Mouse (Mus musculus): ENCODE data around the gene Ints6. TPM values are rescaled to one million over a fixed set of nuclear protein-coding genes. Genes with fewer than 3 reads are reported as not detected.

The Ints6 gene
- polyA plus RNA-seq, 1 experiment, result 8.8 TPM

DNA sequence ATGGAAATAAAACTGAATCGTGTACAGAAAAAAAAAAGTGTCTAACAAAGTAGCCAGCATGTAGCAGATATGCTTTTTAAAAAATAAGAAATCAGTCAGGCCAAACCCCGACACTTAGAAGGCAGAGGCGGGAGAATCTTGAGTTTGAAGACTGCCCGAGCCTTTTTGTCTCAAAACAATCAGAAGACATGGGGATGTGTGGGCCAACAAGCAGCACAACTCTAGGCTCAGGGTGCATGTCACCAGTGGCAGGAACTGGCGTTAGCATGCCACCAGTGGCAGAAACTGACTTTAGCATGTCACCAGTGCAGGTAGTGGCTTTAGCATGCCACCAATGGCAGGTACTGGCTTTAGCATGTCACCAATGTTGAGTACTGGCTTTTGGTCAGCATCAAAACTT lies 121.4 kb downstream of the Ints6 start:
- Histone ChIP-seq H3K27me3 (ENCODE audit: control insufficient read depth, insufficient read depth, low read length) (no peaks in the 10 kb centered on the region), H3K4me3 (ENCODE audit: control insufficient read depth, insufficient read depth, low read length) (no peak overlapping the region), H3K4me1 (replicated peaks; ENCODE audit: control insufficient read depth, insufficient read depth, low read length) (no peaks in the 10 kb centered on the region), H3K36me3 (ENCODE audit: control insufficient read depth, insufficient read depth, low read length) (no peaks in the 10 kb centered on the region), H3K27ac (ENCODE audit: control insufficient read depth, insufficient read depth, low read length) (no peak overlapping the region)
- TF ChIP-seq CTCF (IDR thresholded peaks at IDR 0.05; ENCODE audit: borderline replicate concordance, control insufficient read depth, extremely low read depth, insufficient read depth, low read length, poor library complexity), result no peak
- no peak for TF ChIP-seq POLR2A (IDR thresholded peaks at IDR 0.05; ENCODE audit: control insufficient read depth, extremely low read depth, insufficient read depth, low read length, poor library complexity)
- 71% methylated on average over 5 of the region's 5 CpGs for WGBS
- no peak for DNase-seq

DNA sequence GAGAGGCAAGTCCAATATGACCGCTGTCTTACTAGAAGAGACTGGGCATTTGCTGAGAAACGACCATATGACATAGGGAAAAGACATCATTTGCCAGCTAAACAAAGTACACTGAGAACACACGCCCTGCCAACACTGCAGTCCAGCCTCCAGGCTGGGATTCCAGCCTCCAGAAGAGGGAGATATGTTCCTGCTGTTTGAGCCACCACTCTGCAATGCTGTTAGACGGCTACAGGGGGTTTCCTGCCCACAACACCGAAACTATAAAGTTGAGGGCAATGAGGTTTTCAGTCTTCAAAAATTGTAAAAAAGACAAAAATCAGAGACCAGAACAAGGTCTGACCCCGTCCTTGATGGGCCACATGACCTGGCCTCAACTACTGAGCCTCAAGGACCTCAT lies 121.9 kb downstream of the Ints6 start:
- TF ChIP-seq POLR2A (IDR thresholded peaks at IDR 0.05; ENCODE audit: control insufficient read depth, extremely low read depth, insufficient read depth, low read length, poor library complexity) (no peak), CTCF (IDR thresholded peaks at IDR 0.05; ENCODE audit: borderline replicate concordance, control insufficient read depth, extremely low read depth, insufficient read depth, low read length, poor library complexity) (no peak)
- Histone ChIP-seq H3K27ac (ENCODE audit: control insufficient read depth, insufficient read depth, low read length) (no peak overlapping the region), H3K27me3 (ENCODE audit: control insufficient read depth, insufficient read depth, low read length) (no peaks in the 10 kb centered on the region), H3K4me1 (replicated peaks; ENCODE audit: control insufficient read depth, insufficient read depth, low read length) (no peaks in the 10 kb centered on the region), H3K36me3 (ENCODE audit: control insufficient read depth, insufficient read depth, low read length) (no peaks in the 10 kb centered on the region), H3K4me3 (ENCODE audit: control insufficient read depth, insufficient read depth, low read length) (no peak overlapping the region)
- DNase-seq, result no peak
- WGBS, result 36% methylated on average over 6 of the region's 6 CpGs

DNA sequence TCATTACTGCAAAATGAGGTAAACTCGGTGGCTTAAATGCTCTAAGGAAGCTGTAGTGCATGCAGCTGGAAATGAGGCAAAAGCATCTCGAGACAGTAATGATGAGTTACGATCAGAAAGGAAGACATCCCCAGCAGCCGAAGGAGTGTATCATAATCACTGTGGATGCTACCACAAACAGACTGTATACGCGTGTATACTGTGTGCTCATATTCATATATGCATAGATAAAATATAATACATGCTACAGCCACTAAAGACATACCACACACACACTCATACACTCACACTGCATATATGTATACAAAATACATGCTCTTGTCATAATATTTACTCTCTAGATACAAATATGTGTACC lies 122.6 kb downstream of the Ints6 start:
- 74% methylated on average over 6 of the region's 6 CpGs for WGBS
- no peak for TF ChIP-seq POLR2A (IDR thresholded peaks at IDR 0.05; ENCODE audit: control insufficient read depth, extremely low read depth, insufficient read depth, low read length, poor library complexity)
- no peak for TF ChIP-seq CTCF (IDR thresholded peaks at IDR 0.05; ENCODE audit: borderline replicate concordance, control insufficient read depth, extremely low read depth, insufficient read depth, low read length, poor library complexity)
- Histone ChIP-seq H3K27me3 (ENCODE audit: control insufficient read depth, insufficient read depth, low read length) (no peaks in the 10 kb centered on the region), H3K4me3 (ENCODE audit: control insufficient read depth, insufficient read depth, low read length) (no peak overlapping the region), H3K36me3 (ENCODE audit: control insufficient read depth, insufficient read depth, low read length) (no peaks in the 10 kb centered on the region), H3K4me1 (replicated peaks; ENCODE audit: control insufficient read depth, insufficient read depth, low read length) (no peaks in the 10 kb centered on the region), H3K27ac (ENCODE audit: control insufficient read depth, insufficient read depth, low read length) (no peak overlapping the region)
- no peak for DNase-seq

DNA sequence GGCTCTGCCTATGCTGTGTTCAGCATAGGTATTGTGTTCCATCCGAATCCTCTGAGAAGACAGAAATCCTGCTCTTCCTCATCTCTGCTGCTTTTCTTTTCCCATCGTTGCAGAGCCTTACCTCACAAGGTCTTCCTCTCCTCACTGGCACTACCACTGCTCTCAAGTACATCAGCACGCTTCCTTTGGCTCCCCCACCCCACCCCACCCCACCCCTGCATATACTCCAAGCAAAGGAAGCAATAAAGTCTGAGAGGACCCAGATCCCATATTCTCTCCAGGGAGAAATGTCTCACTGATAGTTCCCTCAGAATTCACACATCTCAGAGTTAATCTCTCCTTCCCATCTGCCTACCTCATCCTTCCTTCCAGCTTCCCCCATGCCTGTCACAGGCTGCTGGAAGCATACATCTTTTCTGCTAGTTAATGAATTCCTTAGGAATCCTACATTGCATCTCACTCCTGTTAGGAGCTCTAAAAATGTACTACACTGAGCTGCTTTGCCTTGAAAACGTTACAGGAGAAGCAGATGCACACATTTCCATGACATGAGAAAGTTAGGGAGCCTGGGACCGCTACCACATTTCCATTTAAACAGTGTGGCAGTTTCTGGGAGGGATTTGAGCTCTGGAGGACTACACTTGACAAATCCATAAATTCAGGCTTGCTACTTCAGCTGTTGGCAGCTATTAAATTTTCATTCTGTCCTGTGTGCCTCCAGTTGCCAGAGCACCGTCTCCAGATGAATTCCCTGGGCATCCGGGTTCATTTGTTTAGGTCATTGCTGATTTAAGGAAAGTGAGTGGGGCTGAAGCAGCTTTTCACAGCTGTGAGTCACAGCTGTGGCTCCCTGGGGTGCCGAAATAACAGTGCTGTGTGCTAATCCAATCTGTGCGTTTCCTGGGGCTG lies 123.3 kb downstream of the Ints6 start:
- DNase-seq, result no peak
- Histone ChIP-seq H3K36me3 (ENCODE audit: control insufficient read depth, insufficient read depth, low read length) (no peaks in the 10 kb centered on the region), H3K27me3 (ENCODE audit: control insufficient read depth, insufficient read depth, low read length) (no peaks in the 10 kb centered on the region), H3K27ac (ENCODE audit: control insufficient read depth, insufficient read depth, low read length) (no peak overlapping the region), H3K4me3 (ENCODE audit: control insufficient read depth, insufficient read depth, low read length) (no peak overlapping the region), H3K4me1 (replicated peaks; ENCODE audit: control insufficient read depth, insufficient read depth, low read length) (no peaks in the 10 kb centered on the region)
- TF ChIP-seq POLR2A (IDR thresholded peaks at IDR 0.05; ENCODE audit: control insufficient read depth, extremely low read depth, insufficient read depth, low read length, poor library complexity), result no peak
- TF ChIP-seq CTCF (IDR thresholded peaks at IDR 0.05; ENCODE audit: borderline replicate concordance, control insufficient read depth, extremely low read depth, insufficient read depth, low read length, poor library complexity), result no peak
- 55% methylated on average over 9 of the region's 9 CpGs for WGBS

DNA sequence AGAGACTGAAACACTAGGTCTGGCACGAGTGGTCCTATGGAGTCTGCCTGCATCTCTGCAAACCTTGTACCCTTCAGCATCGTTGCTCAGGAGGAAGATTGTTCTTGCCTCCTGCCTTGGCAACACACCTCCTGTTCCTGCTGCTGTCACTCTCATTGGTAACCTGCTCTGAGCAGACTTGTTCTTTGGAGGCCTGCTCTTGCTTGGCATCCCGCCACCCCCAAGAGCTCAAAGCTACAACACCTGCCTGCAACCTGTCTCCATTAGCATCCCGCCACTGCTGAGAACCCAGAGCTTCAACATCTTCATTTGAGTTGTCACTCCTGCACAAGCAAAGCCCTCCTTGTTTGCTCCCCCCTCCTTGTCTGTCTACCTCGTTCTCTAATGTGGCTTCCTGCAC lies 133.0 kb downstream of the Ints6 start:
- 91% methylated on average over 5 of the region's 5 CpGs for WGBS
- Histone ChIP-seq H3K4me1 (replicated peaks; ENCODE audit: control insufficient read depth, insufficient read depth, low read length) (no peaks in the 10 kb centered on the region), H3K36me3 (ENCODE audit: control insufficient read depth, insufficient read depth, low read length) (no peaks in the 10 kb centered on the region), H3K27me3 (ENCODE audit: control insufficient read depth, insufficient read depth, low read length) (no peaks in the 10 kb centered on the region), H3K27ac (ENCODE audit: control insufficient read depth, insufficient read depth, low read length) (no peak overlapping the region), H3K4me3 (ENCODE audit: control insufficient read depth, insufficient read depth, low read length) (no peak overlapping the region)
- DNase-seq, result no peak
- TF ChIP-seq POLR2A (IDR thresholded peaks at IDR 0.05; ENCODE audit: control insufficient read depth, extremely low read depth, insufficient read depth, low read length, poor library complexity) (no peak), CTCF (IDR thresholded peaks at IDR 0.05; ENCODE audit: borderline replicate concordance, control insufficient read depth, extremely low read depth, insufficient read depth, low read length, poor library complexity) (no peak)

Other genes with a start within 250 kb of the Ints6 start
- 1.3 and 1.5 TPM in 2 replicates for gene Fam124a, start 205.4 kb downstream of the Ints6 start, polyA plus RNA-seq (2012; rRNA removed)
- not detected in 2 replicates for gene Gm4131, start 194.2 kb downstream of the Ints6 start, polyA plus RNA-seq (2012; rRNA removed)
- 0.14 TPM in 1 of 2 replicates, not detected in the other for gene Serpine3, start 97.5 kb downstream of the Ints6 start, polyA plus RNA-seq (2012; rRNA removed)
- gene Wdfy2, start 76.5 kb upstream of the Ints6 start, polyA plus RNA-seq (2012; rRNA removed), result 15.3 and 15.5 TPM in 2 replicates
- gene Defb48, start 223.3 kb upstream of the Ints6 start, polyA plus RNA-seq (2012; rRNA removed), result not detected in 2 replicates
- gene Defb47, start 236.9 kb upstream of the Ints6 start, polyA plus RNA-seq (2012; rRNA removed), result not detected in 2 replicates

Data from thymus, adult 2 months (tissue).